ENCODE assay signal across 34 mouse cellular contexts in the genomic region with DNA sequence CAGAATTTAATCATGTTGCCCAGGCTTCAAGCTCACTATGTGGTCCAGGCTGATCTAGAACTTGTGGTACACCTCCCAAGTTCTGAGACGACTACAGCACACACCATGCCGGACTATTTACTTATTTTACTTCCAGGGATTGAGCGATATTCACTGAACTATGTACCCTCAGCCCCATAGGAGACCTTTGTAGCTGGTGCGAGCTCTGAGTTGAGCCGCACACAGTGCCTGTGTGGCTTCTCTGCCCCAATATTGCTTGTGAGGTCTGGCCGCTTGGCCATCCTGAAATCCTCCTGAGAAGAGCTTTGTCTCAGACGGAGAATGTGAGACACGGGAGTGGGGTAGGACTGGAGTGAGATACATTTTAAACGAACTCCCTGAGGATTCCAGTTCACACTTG. TPM values are rescaled to one million over a fixed set of nuclear protein-coding genes. Genes with fewer than 3 reads are reported as not detected.
DNase-seq lines count a peak whose midpoint lies in the region; ATAC-seq and TF ChIP-seq lines count a peak whose summit lies in the region.
"Had no signal": no experiment of that assay in that cellular context is flagged by ENCODE, and none has a peak within 500 bp of the region (broad histone marks: within the 10 kb centered on the region; RNA-seq: fewer than 3 reads in every experiment).

No protein-coding gene starts in this region.

- no peaks in the 10 kb centered on the region for H3K36me3 ChIP-seq in forebrain, embryonic 12.5 days (replicated peaks)
- H3K36me3 ChIP-seq in forebrain, embryonic 14.5 days (ENCODE audit: control insufficient read depth, insufficient read depth, low read length) = no peaks in the 10 kb centered on the region
- H3K36me3 ChIP-seq in heart, embryonic 14.5 days (ENCODE audit: control insufficient read depth, insufficient read depth, low read length) = no peaks in the 10 kb centered on the region
- H3K36me3 ChIP-seq in neural tube, embryonic 15.5 days = no peaks in the 10 kb centered on the region
- H3K36me3 ChIP-seq in myocyte (ENCODE audit: control insufficient read depth, insufficient read depth) = no peaks in the 10 kb centered on the region
- H3K36me3 ChIP-seq: embryonic facial prominence, embryonic 12.5 days; heart, embryonic 10.5 days; intestine, embryonic 15.5 days; limb, embryonic 13.5 days; lung, embryonic 15.5 days; midbrain, embryonic 12.5 days had no signal

- H3K9ac ChIP-seq in forebrain, embryonic 12.5 days = no peak overlapping the region
- no peak overlapping the region for H3K9ac ChIP-seq in forebrain, embryonic 14.5 days (ENCODE audit: low read length)
- H3K9ac ChIP-seq in heart, embryonic 14.5 days (ENCODE audit: low read length) = no peak overlapping the region
- H3K9ac ChIP-seq in neural tube, embryonic 15.5 days (replicated peaks) = no peak overlapping the region
- H3K9ac ChIP-seq: lung, embryonic 15.5 days had no signal

- no peaks in the 10 kb centered on the region for H3K79me2 ChIP-seq in myocyte (ENCODE audit: control insufficient read depth, insufficient read depth)

- DNase-seq in forebrain, embryonic 14.5 days (ENCODE audit: low spot score) = no peak
- DNase-seq in heart, postnatal 10 days = no peak
- peak; percentile 47 for DNase-seq in neural tube, embryonic 10.5 days (ENCODE audit: extremely low spot score, low spot score)
- DNase-seq: cerebellum, adult 11-12 months; cerebellum, adult 9-11 months; gastrocnemius, postnatal 14 days; kidney, adult 2 months; right cerebral cortex, adult 18-20 months; spleen, adult 18-20 months; thymus, adult 2 months; thymus, postnatal 36 days had no signal

- H3K4me1 ChIP-seq in forebrain, embryonic 12.5 days = peaks cover 41% of the 10 kb centered on the region
- H3K4me1 ChIP-seq in forebrain, embryonic 14.5 days (ENCODE audit: control insufficient read depth, insufficient read depth, low read length) = peaks cover 5% of the 10 kb centered on the region
- H3K4me1 ChIP-seq in heart, embryonic 14.5 days (ENCODE audit: control insufficient read depth in 2 of 2, insufficient read depth in 2 of 2, low read length in 2 of 2) = peaks cover 3 to 4% of the 10 kb centered on the region in 2 experiments; a peak in 1 of 4 replicates
- peaks cover 7% of the 10 kb centered on the region for H3K4me1 ChIP-seq in neural tube, embryonic 15.5 days

- H3K4me3 ChIP-seq in forebrain, embryonic 12.5 days (replicated peaks) = no peak overlapping the region
- H3K4me3 ChIP-seq in forebrain, embryonic 14.5 days (ENCODE audit: low read depth, low read length) = no peak overlapping the region
- H3K4me3 ChIP-seq in heart, embryonic 14.5 days (ENCODE audit: control insufficient read depth in 1 of 2, insufficient read depth in 1 of 2, low read depth in 1 of 2, low read length in 2 of 2) = no peak overlapping the region
- H3K4me3 ChIP-seq in neural tube, embryonic 15.5 days (replicated peaks) = no peak overlapping the region
- H3K4me3 ChIP-seq in myocyte = peak overlapping the region; percentile 20

- intact Hi-C loops in heart, postnatal 10 days (cut with DNase I) = no loop called here

- peaks cover 24% of the 10 kb centered on the region for H3K27me3 ChIP-seq in forebrain, embryonic 12.5 days
- H3K27me3 ChIP-seq in forebrain, embryonic 14.5 days (replicated peaks; ENCODE audit: control insufficient read depth, insufficient read depth, low read length) = no peaks in the 10 kb centered on the region
- peaks cover 63% of the 10 kb centered on the region for H3K27me3 ChIP-seq in heart, embryonic 14.5 days (ENCODE audit: control insufficient read depth, insufficient read depth, low read length)
- peaks cover 87% of the 10 kb centered on the region for H3K27me3 ChIP-seq in neural tube, embryonic 15.5 days (replicated peaks)
- H3K27me3 ChIP-seq in myocyte (ENCODE audit: control insufficient read depth, insufficient read depth, insufficient read length) = no peaks in the 10 kb centered on the region

- peak overlapping the region; percentile 65; the same call in 1 of the 2 replicates for H3K4me2 ChIP-seq in forebrain, embryonic 12.5 days
- no peak overlapping the region for H3K4me2 ChIP-seq in forebrain, embryonic 14.5 days (ENCODE audit: low read length)
- H3K4me2 ChIP-seq in heart, embryonic 14.5 days (ENCODE audit: low read length) = peak overlapping the region; percentile 21; the same call in 1 of the 2 replicates
- no peak overlapping the region for H3K4me2 ChIP-seq in neural tube, embryonic 15.5 days
- H3K4me2 ChIP-seq in myocyte (ENCODE audit: low read depth) = peak overlapping the region; percentile 67

- no peaks in the 10 kb centered on the region for H3K9me3 ChIP-seq in forebrain, embryonic 12.5 days
- H3K9me3 ChIP-seq in forebrain, embryonic 14.5 days (replicated peaks; ENCODE audit: control insufficient read depth, low read length) = no peaks in the 10 kb centered on the region
- H3K9me3 ChIP-seq in heart, embryonic 14.5 days (ENCODE audit: control insufficient read depth, low read length) = peaks cover 7% of the 10 kb centered on the region; the same call in 1 of the 2 replicates
- H3K9me3 ChIP-seq in neural tube, embryonic 15.5 days (replicated peaks) = no peaks in the 10 kb centered on the region
- H3K9me3 ChIP-seq: embryonic facial prominence, embryonic 12.5 days; heart, embryonic 10.5 days; intestine, embryonic 15.5 days; limb, embryonic 13.5 days; lung, embryonic 15.5 days; midbrain, embryonic 12.5 days had no signal

- no peak overlapping the region for H3ac ChIP-seq in myocyte (ENCODE audit: control insufficient read depth, insufficient read length)

- TF ChIP-seq POLR2A in myocyte (IDR thresholded peaks at IDR 0.05; ENCODE audit: insufficient read length, low read depth) = no peak

- ATAC-seq in forebrain, embryonic 12.5 days (ENCODE audit: low FRiP score) = no peak
- no peak for ATAC-seq in forebrain, embryonic 14.5 days
- ATAC-seq in heart, embryonic 14.5 days (ENCODE audit: insufficient number of reproducible peaks, insufficient read depth, low FRiP score, low read depth) = no peak
- no peak for ATAC-seq in neural tube, embryonic 15.5 days (ENCODE audit: low FRiP score)
- ATAC-seq: CD4-positive, CD25-positive, alpha-beta regulatory T cell, adult 4 months; hindbrain, postnatal 0 days had no signal

- H3K27ac ChIP-seq in forebrain, embryonic 12.5 days = no peak overlapping the region
- no peak overlapping the region for H3K27ac ChIP-seq in forebrain, embryonic 14.5 days (ENCODE audit: low read depth, low read length)
- H3K27ac ChIP-seq in heart, embryonic 14.5 days (replicated peaks in 1 of 2; ENCODE audit: control insufficient read depth in 1 of 2, insufficient read depth in 1 of 2, low read depth in 2 of 2, low read length in 2 of 2) = no peak overlapping the region
- no peak overlapping the region for H3K27ac ChIP-seq in neural tube, embryonic 15.5 days (replicated peaks)
- H3K27ac ChIP-seq: embryonic facial prominence, embryonic 12.5 days; hindbrain, postnatal 0 days; intestine, embryonic 15.5 days; kidney, postnatal 0 days; limb, embryonic 13.5 days; lung, embryonic 15.5 days; midbrain, embryonic 12.5 days had no signal

- 15% methylated on average over 9 of the region's 9 CpGs for WGBS in forebrain, embryonic 12.5 days
- 32% methylated on average over 9 of the region's 9 CpGs for WGBS in forebrain, embryonic 14.5 days
- 25% methylated on average over 9 of the region's 9 CpGs for WGBS in heart, embryonic 14.5 days
- 11% methylated on average over 9 of the region's 9 CpGs for WGBS in neural tube, embryonic 15.5 days

TF ChIP-seq in myocyte, 11 proteins besides CTCF, POLR2A, EP300 and RAD21:
- TF ChIP-seq TCF12 (IDR thresholded peaks at IDR 0.05; ENCODE audit: insufficient read depth, poor library complexity, severe bottlenecking) = no peak
- no peak for TF ChIP-seq TCF3 (IDR thresholded peaks at IDR 0.05; ENCODE audit: insufficient read length, low read depth)
- TF ChIP-seq E2F4 (IDR thresholded peaks at IDR 0.05; ENCODE audit: insufficient read depth) = no peak
- TF ChIP-seq CEBPB (IDR thresholded peaks at IDR 0.05; ENCODE audit: insufficient read depth, poor library complexity, severe bottlenecking) = no peak
- TF ChIP-seq SRF (IDR thresholded peaks at IDR 0.05; ENCODE audit: control insufficient read depth, insufficient read length, low read depth) = no peak
- TF ChIP-seq MAX (IDR thresholded peaks at IDR 0.05; ENCODE audit: low read depth) = no peak
- no peak for TF ChIP-seq USF1 (IDR thresholded peaks at IDR 0.05; ENCODE audit: low read depth)
- TF ChIP-seq POLR2AphosphoS2 (IDR thresholded peaks at IDR 0.05; ENCODE audit: insufficient read length, low read depth) = no peak
- TF ChIP-seq MYOG (IDR thresholded peaks at IDR 0.05; ENCODE audit: control insufficient read depth in 1 of 3, insufficient read depth in 1 of 3, insufficient read length in 2 of 3, low read depth in 2 of 3) = no peak
- TF ChIP-seq MYOD1 (IDR thresholded peaks at IDR 0.05; ENCODE audit: control insufficient read depth in 1 of 3, insufficient read length in 2 of 3, low read depth in 2 of 3) = no peak
- TF ChIP-seq REST (IDR thresholded peaks at IDR 0.05; ENCODE audit: insufficient read depth, insufficient read length) = no peak

RNA-seq across cellular contexts. Expression of gene Ostm1, which starts 31.1 kb away (rescaled TPM):
- 63.1 and 65.4 TPM in 2 replicates for polyA plus RNA-seq in forebrain, embryonic 12.5 days (2016; fragmentation: Nextera tagmentation; extraction: Ambion mirVana)
- polyA plus RNA-seq in forebrain, embryonic 14.5 days (2014; fragmentation: Nextera tagmentation; extraction: Ambion mirVana) = 54.2 and 54.9 TPM in 2 replicates
- polyA plus RNA-seq in heart, embryonic 14.5 days (2014; fragmentation: Nextera tagmentation; extraction: Ambion mirVana) = 22.3 and 22.7 TPM in 2 replicates
- 10 to 100 TPM; 19.6 to 20.1 TPM for total RNA-seq in heart, postnatal 10 days (2021)
- 33.7 and 36.1 TPM in 2 replicates for polyA plus RNA-seq in neural tube, embryonic 15.5 days (2015; fragmentation: Nextera tagmentation; extraction: Ambion mirVana)
- 13.9 TPM for polyA plus RNA-seq in myocyte (2012; fragmentation: generic; extraction: Trizol)

RNA-seq across cellular contexts. Expression of gene Nr2e1, which starts 31.3 kb away (rescaled TPM):
- polyA plus RNA-seq in forebrain, embryonic 12.5 days (2016; fragmentation: Nextera tagmentation; extraction: Ambion mirVana) = 104 TPM in 2 replicates
- polyA plus RNA-seq in forebrain, embryonic 14.5 days (2014; fragmentation: Nextera tagmentation; extraction: Ambion mirVana) = 33.2 and 39.4 TPM in 2 replicates
- not detected in 2 replicates for polyA plus RNA-seq in heart, embryonic 14.5 days (2014; fragmentation: Nextera tagmentation; extraction: Ambion mirVana)
- total RNA-seq in heart, postnatal 10 days (2021) = not detected
- not detected in 2 replicates for polyA plus RNA-seq in neural tube, embryonic 15.5 days (2015; fragmentation: Nextera tagmentation; extraction: Ambion mirVana)
- polyA plus RNA-seq in myocyte (2012; fragmentation: generic; extraction: Trizol) = not detected
- total RNA-seq: adrenal gland, adult 18-20 months; adrenal gland, postnatal 25 days; gastrocnemius, postnatal 14 days; granulocyte monocyte progenitor cell, adult 5-6 weeks; heart, postnatal 4 days; megakaryocyte progenitor cell, adult 5-6 weeks; monocyte, adult 5-6 weeks had no signal
- polyA plus RNA-seq: CD4-positive, CD25-positive, alpha-beta regulatory T cell, adult 4 months; heart, embryonic 10.5 days; hindbrain, postnatal 0 days; intestine, embryonic 15.5 days; kidney, adult 2 months; kidney, postnatal 0 days; limb, embryonic 13.5 days; liver, embryonic 11.5 days; liver, embryonic 16.5 days; lung, embryonic 15.5 days; neural tube, embryonic 11.5 days; stomach, embryonic 16.5 days; thymus, adult 2 months had no signal

Comparison
In these comparisons a context has a peak if more than half of its experiments do, and no peak if none do; other contexts are left out.
1. H3K4me2 ChIP-seq: peak in forebrain, embryonic 12.5 days (single experiment), heart, embryonic 14.5 days (single experiment) and myocyte (single experiment); none in forebrain, embryonic 14.5 days (single experiment) and neural tube, embryonic 15.5 days (single experiment).
2. RNA of gene Nr2e1, which starts 31.3 kb away (polyA plus RNA-seq): 104 TPM in forebrain, embryonic 12.5 days and 33.2 to 39.4 TPM in forebrain, embryonic 14.5 days; not detected in heart, embryonic 14.5 days, not detected in neural tube, embryonic 15.5 days and not detected in myocyte (single experiment); every median in the first group is over 10 times any median in the second.